Mouse (Mus musculus): ENCODE results near the gene Slx4. TPM values are rescaled to one million over a fixed set of nuclear protein-coding genes. Genes with fewer than 3 reads are reported as not detected.
"Not testable (repeated sequence)": the region's sequence is repeated elsewhere in the genome, so short reads cannot be mapped to it uniquely, and the experiment has no call there.

Slx4 gene
- total RNA-seq, 2 experiments from 2014 or later: 19.8 to 21.3 TPM

DNA sequence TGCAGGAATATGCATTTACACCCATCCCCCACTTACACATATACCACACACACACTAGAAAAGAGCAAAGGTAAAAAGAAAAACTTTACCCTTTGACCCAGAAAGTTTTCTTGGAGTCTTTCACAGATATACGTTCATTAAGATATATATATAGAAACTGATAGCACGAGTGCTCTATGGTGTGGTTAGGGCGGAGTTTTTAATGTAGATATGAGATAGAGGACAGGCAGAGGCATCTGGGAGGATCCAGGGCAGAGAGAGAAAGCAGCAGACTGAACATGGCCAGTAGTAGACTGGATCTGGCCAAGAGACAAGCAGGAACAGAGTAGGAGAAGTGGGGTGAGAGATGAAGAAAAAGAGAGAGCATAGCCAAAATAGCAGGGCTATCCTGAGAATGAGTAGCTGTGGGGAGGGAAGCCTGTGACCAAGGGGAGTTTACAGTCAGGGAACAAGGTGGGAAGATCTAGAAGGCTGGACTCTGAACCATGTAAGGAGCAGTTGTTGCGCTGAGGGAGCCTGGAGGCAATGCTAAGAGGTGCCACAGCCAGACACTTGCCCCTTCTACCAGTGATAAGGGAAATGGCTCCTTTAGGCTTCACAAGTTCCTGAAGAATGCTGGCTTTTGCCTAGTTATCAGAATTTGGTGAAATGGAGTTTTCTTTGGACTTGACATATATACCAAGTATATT, 9.5 kb upstream of the Slx4 start:
- DNase-seq: no peak

DNA sequence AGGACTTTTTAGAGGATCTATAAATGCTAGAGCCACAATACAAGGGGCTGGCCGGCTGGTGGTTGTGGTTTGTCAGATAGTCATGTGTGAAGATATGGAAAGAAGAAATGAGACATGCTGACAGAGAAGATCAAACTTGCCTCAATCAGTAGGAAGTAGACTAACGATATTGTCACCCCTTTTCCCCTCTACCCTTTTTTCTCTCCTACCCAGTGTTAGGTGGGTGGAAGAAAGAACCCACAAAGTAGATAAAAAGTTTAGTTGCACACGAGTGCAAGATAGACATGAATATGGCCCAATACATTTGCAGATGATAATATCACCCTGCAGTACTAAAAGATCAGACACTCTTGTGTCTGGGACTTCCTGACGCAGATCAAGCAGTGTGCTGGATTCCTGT, 15.2 kb downstream of the Slx4 start:
- DNase-seq: no peak

DNA sequence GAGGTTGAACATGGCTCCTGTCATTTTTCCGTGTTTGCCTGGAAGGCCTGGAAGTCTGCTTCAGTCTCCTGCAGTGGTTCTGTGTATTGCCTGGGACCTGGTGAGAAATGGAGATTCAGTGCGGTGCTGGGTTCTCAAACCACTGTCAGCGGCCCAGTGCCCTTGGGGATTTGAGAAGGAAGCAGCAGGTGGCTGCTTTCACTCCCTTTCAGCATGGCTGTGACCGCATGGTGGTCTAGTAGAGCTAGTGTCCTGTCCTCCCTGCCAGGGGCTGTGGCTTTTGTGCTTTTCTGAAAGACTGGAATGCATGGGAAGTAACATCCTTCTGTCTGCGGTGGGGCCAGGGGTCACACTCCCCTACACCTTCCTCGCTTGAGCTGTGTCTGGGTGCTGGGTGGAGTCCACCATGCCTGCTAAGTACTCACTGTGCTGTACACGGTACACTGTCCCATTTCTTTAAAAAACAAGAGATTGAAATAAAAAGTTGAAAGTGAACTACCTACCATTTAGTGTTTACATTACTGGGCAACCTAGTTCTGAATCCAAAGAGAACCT, 20.3 kb downstream of the Slx4 start:
- no peak for DNase-seq

DNA sequence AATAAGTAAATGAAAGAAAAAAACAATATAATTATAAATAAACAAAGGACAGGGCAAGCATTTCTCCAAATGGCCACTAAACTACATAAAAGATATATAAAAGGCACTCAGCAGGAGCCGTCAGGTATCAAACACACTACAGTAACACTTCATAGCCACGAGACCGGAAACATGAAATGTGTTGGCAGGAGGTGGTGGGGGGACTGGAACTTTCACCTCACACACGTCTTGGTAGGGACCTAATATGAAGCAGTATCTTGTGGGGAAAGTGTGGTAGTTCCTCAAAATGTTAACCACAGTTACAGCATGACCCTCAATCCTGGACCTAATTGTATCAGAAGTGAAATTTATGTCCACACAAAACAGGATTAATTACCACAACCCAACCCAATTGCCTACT, 21.4 kb downstream of the Slx4 start:
- DNase-seq: no peak

DNA sequence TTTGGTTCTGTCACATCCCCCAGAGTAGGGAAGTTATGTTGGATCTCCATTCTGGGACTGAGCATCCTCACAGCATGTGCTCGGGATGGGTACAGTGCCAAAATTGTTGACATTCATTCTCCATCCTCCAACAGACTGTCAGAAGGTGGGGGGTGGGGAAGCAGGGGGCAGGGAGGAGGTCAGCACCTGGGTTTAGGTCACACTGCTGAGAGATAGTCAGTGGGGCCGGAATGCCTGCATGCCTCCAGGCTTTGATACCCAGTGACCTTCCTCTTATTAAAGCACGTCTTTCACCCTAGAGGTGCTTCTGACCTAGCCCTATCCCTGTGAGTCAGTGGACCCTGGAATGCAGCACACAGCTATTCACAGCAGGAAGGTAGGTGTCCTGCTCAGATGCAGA, 26.9 kb downstream of the Slx4 start:
- DNase-seq: no peak

DNA sequence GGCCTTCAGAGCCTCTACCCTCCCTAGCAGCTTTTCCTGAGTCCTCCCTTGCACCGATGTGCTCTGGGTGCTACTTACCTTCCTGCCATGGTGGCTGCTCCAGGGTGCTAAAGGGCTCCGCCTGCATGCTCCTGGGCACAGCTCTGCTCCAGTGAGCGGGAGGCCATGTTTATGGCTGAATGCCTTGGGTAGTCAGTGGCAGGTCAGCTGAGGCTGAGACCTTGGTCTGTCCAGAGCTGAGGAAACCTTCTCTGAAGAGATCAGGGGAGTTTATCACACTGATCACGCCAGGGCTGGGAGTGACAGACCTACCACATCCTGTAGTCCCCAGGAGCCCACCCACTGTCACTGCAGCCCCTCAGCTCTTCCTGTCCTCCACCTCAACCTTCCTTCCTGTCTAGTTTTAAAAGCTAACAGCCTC, 27.3 kb downstream of the Slx4 start, which contains the start of gene Nlrc3:
Nlrc3 (minus strand) TSS at position 382 of the 421 bp plus-strand sequence.
- peak; percentile 34 for DNase-seq

DNA sequence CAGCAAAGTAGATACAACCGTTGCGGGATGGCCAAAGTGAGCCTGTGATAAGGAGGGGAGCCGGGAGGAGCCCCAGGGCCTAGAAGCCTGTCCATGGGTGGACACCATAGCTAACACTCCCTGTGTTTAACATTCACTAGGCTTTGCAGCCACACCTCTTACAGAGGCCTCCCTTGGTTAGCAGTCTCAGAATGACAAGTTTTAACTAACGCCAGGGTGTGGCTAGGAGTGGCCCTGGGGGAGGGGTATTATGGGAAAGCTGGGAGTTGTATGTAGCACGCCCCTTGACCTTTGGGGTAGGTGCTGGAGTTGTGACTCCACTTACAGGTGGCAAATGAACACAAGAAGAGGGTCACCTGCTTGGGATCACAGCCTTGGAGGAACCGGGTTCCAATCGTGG, 27.9 kb downstream of the Slx4 start:
- DNase-seq: no peak

DNA sequence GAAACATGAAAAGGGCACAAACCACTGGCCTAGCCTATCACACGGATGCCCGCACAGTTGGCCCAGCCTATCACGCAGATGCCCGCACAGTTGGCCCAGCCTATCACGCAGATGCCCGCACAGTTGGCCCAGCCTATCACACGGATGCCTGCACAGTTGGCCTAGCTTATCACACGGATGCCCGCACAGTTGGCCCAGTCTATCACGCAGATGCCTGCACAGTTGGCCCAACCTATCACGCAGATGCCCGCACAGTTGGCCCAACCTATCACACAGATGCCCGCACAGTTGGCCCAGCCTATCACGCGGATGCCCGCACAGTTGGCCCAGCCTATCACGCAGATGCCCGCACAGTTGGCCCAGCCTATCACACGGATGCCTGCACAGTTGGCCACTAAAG, 29.1 kb downstream of the Slx4 start:
- DNase-seq: not testable (repeated sequence)

DNA sequence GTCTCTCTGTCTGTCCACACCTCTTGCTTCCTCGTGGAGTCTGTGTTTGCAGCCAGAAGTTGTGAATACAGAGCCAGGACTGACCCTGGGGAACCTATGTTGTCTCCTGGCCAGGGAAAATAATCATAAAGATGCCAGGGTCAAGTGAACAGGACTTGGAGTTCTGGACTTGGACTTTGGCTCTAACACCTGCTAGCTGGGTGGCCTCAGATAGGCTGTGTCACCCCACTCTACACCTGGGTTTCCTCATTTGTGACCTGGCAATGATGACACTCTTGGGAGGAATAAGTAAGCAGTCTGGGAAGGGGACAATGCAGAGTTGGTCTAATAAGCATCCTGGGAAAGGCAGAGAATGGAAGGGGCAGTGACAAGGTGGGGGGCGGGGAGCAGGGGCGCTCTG, 38.0 kb downstream of the Slx4 start:
- peak; percentile 36 for DNase-seq

DNA sequence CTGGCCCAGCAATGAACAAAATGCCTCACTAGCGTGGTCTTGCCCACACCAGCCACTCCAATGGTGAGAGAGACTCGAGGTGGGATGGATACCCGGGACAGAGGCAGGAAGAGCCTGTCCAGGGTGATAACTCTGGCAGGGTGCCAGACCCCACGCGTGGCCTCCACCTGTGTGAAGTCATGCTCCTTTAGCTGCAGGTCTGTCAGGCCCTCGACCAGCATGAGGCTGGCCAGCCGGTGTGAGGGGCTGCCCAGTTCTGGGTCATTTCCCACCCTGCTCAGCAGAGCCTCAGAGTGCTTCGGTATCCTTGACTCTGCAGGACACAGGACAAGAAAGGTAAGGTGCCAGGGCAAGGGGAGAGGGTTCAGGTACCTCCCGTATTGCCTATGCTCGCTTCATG, 38.6 kb downstream of the Slx4 start:
- no peak for DNase-seq

DNA sequence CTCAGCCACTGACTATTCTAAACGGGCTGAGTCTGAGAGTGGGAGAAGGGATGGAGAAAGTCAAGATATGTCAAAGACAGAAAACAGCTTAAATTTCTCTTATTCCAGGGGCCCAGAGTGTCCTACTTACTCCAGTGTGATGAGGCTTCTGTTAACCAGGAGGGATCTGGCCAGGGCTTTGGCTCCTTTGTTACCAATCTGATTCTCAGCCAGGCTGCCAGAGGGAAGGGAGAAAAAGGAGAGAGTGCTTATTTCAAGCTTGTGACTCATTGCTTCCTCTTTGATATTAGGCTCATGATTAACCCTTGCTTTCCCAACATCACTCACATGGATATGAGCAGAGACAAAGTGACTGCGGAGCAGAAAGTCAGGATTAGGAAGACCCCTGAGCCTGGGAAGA, 44.3 kb downstream of the Slx4 start:
- peak; percentile 34 for DNase-seq

DNA sequence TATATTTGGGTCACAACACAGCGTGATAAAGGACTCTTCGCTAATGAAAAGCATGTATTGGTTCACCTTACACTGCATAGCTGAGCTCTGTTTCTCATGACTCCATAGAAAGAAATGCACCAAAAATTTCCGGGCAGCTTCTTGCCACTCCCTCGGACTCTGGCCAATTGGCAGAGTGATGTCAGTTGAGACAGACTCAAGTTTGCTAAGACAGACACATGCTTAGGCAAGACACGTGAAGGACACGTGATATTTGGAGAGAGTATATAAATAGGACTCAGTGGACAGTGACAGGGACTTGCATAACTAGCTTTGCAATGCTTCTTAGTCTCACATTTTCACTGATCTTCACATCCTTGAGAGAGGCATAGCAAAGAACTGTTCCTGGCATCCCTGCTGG, 47.2 kb downstream of the Slx4 start:
- DNase-seq: peak; percentile 75

DNA sequence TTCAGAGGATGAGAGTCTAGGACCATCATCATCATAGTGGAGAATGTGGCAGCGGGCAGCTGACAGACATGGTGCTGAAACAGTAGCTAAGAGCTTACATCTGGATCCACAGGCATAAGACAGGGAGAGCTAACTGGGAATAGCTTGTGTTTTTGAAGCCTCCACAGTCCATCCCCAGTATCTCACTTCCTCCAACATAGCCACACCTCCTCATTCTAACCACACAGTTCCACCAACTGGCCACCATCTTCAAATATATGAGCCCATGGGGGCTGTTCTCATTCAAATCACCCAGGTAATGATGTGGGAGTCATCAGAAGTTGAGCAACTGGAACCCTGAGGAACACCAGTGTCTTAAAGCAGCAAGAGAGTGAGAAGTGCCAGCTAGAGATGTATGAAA, 52.4 kb downstream of the Slx4 start:
- no peak for DNase-seq

DNA sequence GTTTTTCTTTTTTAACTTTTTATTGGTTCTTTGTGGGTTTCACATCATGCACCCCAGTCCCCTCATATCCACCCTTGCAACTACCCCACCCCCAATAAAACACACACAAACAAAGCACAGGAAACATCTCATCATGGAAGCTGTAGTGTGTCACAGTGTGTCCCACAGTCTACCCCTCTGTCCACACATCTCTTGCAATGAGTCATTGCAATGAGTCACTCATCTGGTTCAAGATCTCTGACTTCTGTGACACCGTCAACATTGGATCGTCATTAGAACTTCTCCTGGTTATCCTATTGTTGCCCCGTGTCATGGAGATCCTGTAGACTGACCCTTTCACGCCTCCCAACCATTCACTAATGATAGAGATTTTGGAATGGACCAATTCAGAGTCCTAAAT, 68.9 kb downstream of the Slx4 start:
- DNase-seq: no peak

DNA sequence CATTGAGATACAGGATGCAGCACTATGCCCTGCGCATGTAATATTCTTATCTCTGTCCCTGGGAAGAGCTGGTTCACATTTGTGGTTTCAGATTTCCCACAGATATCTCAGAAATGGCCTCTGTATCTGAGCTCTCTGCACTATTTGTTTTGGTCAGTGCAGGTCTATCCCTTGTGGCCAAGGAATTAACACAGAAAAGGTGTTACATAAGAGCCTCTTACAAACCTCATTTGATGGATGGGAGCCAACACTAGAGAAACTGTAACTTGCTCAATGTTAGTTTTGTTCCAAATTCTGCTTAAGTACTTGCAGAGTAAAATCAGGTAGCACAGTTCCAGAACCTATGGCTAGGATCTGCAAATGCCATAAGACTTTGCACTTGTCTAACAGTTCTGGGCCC, 69.5 kb downstream of the Slx4 start:
- no peak for DNase-seq

DNA sequence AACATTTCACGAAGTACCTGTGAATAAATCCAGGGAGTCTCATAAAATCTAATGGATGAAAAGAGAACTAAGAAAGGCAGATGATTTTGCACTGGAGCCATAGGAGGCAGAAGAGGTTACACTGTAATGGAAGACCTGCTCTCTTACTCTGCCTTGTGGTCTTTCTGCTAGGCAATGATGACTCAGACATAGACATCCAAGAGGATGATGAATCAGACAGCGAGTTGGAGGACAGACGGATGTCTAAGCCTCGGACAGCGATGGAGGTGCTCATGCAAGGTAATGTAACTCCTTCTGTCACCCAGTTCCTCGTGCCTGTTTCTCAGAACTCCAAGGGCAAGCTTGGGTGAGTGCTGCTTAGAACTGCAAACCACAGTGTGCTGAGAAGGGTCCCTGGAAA, 70.0 kb downstream of the Slx4 start:
- DNase-seq: no peak

DNA sequence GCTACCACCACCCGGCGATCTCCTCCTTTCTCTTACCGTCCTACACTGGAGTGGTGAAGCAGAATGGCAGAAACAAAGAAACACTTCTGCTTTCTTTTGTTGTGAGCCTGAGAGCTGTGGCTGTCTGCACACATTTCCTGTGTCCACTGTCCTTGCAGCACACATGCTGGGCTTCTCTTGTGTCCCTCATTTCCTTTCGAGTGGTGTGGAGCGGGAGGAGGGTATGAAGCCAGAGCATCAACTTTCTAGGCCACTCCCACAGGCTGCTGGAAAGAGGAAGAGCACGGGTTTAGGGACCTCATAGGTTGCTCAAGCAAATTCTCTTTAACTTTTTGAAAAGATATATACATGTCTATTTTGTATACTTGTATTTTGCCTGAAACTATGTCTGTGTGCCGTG, 74.4 kb downstream of the Slx4 start:
- no peak for DNase-seq

Other genes starting within 250 kb of the Slx4 start
- not detected for gene Olfr15, start 172.9 kb downstream of the Slx4 start, total RNA-seq (2021)
- 10 to 100 TPM in 1 of 2 experiments, 1 to 10 TPM in 1; 4.2 to 11.0 TPM for gene Zfp174, start 156.5 kb downstream of the Slx4 start, total RNA-seq (2021)
- gene Naa60, start 131.4 kb downstream of the Slx4 start, total RNA-seq (2021): 10 to 100 TPM; 71.5 to 79.4 TPM
- gene Zfp597, start 119.2 kb downstream of the Slx4 start, total RNA-seq (2021): 10 to 100 TPM; 14.4 to 14.8 TPM
- 1 to 10 TPM; 1.1 to 1.2 TPM for gene Gm20695, start 119.1 kb downstream of the Slx4 start, total RNA-seq (2021)
- gene 1700037C18Rik, start 95.1 kb downstream of the Slx4 start, total RNA-seq (2021): 1 to 10 TPM; 3.8 to 5.1 TPM
- gene Cluap1, start 95.0 kb downstream of the Slx4 start, total RNA-seq (2021): 10 to 100 TPM; 15.0 to 21.8 TPM
- 1 to 10 TPM; 2.5 to 5.5 TPM for gene Nlrc3, start 27.1 kb downstream of the Slx4 start, total RNA-seq (2021)
- not detected for gene Dnase1, start 33.2 kb upstream of the Slx4 start, total RNA-seq (2021)
- gene Trap1, start 74.1 kb upstream of the Slx4 start, total RNA-seq (2021): 100 to 1,000 TPM; 189 to 198 TPM
- gene Crebbp, start 210.2 kb upstream of the Slx4 start, total RNA-seq (2021): 10 to 100 TPM; 46.5 to 54.6 TPM